Mouse (Mus musculus) thymus, adult 2 months (tissue): ENCODE data around the gene Hoxd12.

Source experiments
- CTCF ChIP-seq: fragments of 200-500 bp; IDR thresholded peaks from 2 replicates; pipeline ENCODE4 v1.5.1; 2012; ENCODE audit warnings: mild to moderate bottlenecking, control low read depth, low read length, moderate library complexity, borderline replicate concordance; ENCODE audit not compliant: control insufficient read depth, poor library complexity, insufficient read depth; ENCODE audit errors: extremely low read depth
- POLR2A ChIP-seq: fragments of 200-500 bp; IDR thresholded peaks from 2 replicates; pipeline ENCODE4 v1.6.1; 2012; ENCODE audit warnings: mild to moderate bottlenecking, low read length, control low read depth, moderate library complexity; ENCODE audit not compliant: control insufficient read depth, poor library complexity, insufficient read depth; ENCODE audit errors: extremely low read depth

- TF ChIP-seq CTCF: no peak
- no peak for TF ChIP-seq POLR2A
Observed at GRCm38 (mm10) chr2:74674881-74675665, at the start of gene Hoxd12.
